Mouse (Mus musculus) myocyte (in vitro differentiated cells): ENCODE data around the gene Smim12. TPM values are rescaled to one million over a fixed set of nuclear protein-coding genes. Genes with fewer than 3 reads are reported as not detected.

Experiments
- H3K27me3 ChIP-seq: one replicate; pipeline ENCODE4 v1.6.1; 2011; ENCODE audit not compliant: control insufficient read depth, insufficient read depth, insufficient read length
- H3K36me3 ChIP-seq: one replicate; pipeline ENCODE4 v1.6.1; 2011; ENCODE audit not compliant: control insufficient read depth, insufficient read depth
- H3K4me2 ChIP-seq: one replicate; pipeline ENCODE4 v1.6.1; 2011; ENCODE audit warnings: low read depth, control low read depth
- H3K4me3 ChIP-seq: one replicate; pipeline ENCODE4 v1.5.1; 2011; ENCODE audit warnings: mild to moderate bottlenecking, control low read depth, moderate library complexity
- H3K79me2 ChIP-seq: one replicate; pipeline ENCODE4 v1.6.1; 2011; ENCODE audit not compliant: control insufficient read depth, insufficient read depth
- H3ac ChIP-seq: one replicate; pipeline ENCODE4 v1.6.1; 2011; ENCODE audit not compliant: control insufficient read depth, insufficient read length
- CEBPB ChIP-seq: IDR thresholded peaks from 2 replicates; pipeline ENCODE4 v1.6.1; 2011; ENCODE audit warnings: mild to moderate bottlenecking, moderate library complexity; ENCODE audit not compliant: poor library complexity, insufficient read depth, severe bottlenecking
- E2F4 ChIP-seq: IDR thresholded peaks from one replicate; pipeline ENCODE4 v1.6.1; 2011; ENCODE audit warnings: mild to moderate bottlenecking, control low read depth, moderate library complexity; ENCODE audit not compliant: insufficient read depth
- MAX ChIP-seq: IDR thresholded peaks from one replicate; pipeline ENCODE4 v1.6.1; 2011; ENCODE audit warnings: low read depth, mild to moderate bottlenecking, control low read depth
- MYOD1 ChIP-seq, 3 experiments: IDR thresholded peaks; one replicate each; pipeline ENCODE4 v1.6.1; 2011; ENCODE audit warnings: control low read depth in 2 of 3, low read depth in 2 of 3, mild to moderate bottlenecking in 2 of 3, moderate library complexity in 1 of 3; ENCODE audit not compliant: insufficient read length in 2 of 3, control insufficient read depth in 1 of 3
- MYOG ChIP-seq, 3 experiments: IDR thresholded peaks; one replicate each; pipeline ENCODE4 v1.6.1; 2011; ENCODE audit warnings: control low read depth in 2 of 3, low read depth in 2 of 3, mild to moderate bottlenecking in 2 of 3; ENCODE audit not compliant: insufficient read length in 2 of 3, control insufficient read depth in 1 of 3, insufficient read depth in 1 of 3
- POLR2A ChIP-seq: IDR thresholded peaks from one replicate; pipeline ENCODE4 v1.6.1; 2011; ENCODE audit warnings: low read depth, mild to moderate bottlenecking, control low read depth, moderate library complexity; ENCODE audit not compliant: insufficient read length
- POLR2AphosphoS2 ChIP-seq: IDR thresholded peaks from one replicate; pipeline ENCODE4 v1.6.1; 2011; ENCODE audit warnings: low read depth, control low read depth; ENCODE audit not compliant: insufficient read length
- REST ChIP-seq: IDR thresholded peaks from one replicate; pipeline ENCODE4 v1.6.1; 2011; ENCODE audit warnings: mild to moderate bottlenecking, control low read depth, moderate library complexity; ENCODE audit not compliant: insufficient read depth, insufficient read length
- SRF ChIP-seq: IDR thresholded peaks from one replicate; pipeline ENCODE4 v1.6.1; 2011; ENCODE audit warnings: low read depth; ENCODE audit not compliant: control insufficient read depth, insufficient read length
- TCF12 ChIP-seq: IDR thresholded peaks from one replicate; pipeline ENCODE4 v1.6.1; 2011; ENCODE audit warnings: mild to moderate bottlenecking, control low read depth; ENCODE audit not compliant: poor library complexity, insufficient read depth, severe bottlenecking
- TCF3 ChIP-seq: IDR thresholded peaks from one replicate; pipeline ENCODE4 v1.6.1; 2011; ENCODE audit warnings: low read depth, control low read depth; ENCODE audit not compliant: insufficient read length
- USF1 ChIP-seq: IDR thresholded peaks from one replicate; pipeline ENCODE4 v1.6.1; 2011; ENCODE audit warnings: low read depth, mild to moderate bottlenecking, control low read depth, moderate library complexity
- polyA plus RNA-seq: library from polyadenylated mRNA; unstranded; fragments of >200 nt; fragmentation: generic; extraction: Trizol; gene quantifications from one replicate; pipeline ENCODE4 v1.2.1, GENCODE M21; 2012; ENCODE audit warnings: missing spikeins

Smim12 gene
- 64.4 TPM for polyA plus RNA-seq

DNA sequence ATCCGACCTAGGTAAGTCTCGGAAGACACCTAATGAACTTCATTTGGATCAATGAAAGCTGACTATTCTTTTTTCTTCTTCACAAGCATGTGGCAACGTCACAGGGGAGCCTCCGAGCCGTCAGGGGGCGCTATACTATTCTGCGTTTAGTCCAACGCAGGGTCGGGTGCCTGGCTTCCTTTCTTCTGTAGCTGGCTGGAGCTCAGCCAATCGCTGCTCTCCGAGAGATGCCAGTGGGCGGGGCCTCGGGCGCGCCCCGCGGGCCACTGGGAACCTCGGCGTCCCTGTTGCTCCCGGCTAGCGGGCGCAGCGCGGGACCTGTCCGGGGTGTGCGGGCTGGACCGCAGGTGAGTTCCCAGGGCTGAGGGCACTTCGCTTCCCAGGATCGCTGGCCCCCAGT lies at the start of gene Smim12:
Gene Smim12 (plus strand): TSS at position 233 of the 400 bp plus-strand sequence.
- Histone ChIP-seq H3K36me3 (no peaks in the 10 kb centered on the region), H3K79me2 (peaks cover 11% of the 10 kb centered on the region), H3ac (peak within 1 kb of the TSS; percentile 42), H3K4me3 (peak within 1 kb of the TSS; percentile 70), H3K27me3 (no peaks in the 10 kb centered on the region), H3K4me2 (peak within 1 kb of the TSS; percentile 96)
- TF ChIP-seq E2F4 (no peak), SRF (peak; percentile 28), POLR2AphosphoS2 (peak; percentile 93), MYOG (IDR thresholded peaks at IDR 0.05; ENCODE audit: control insufficient read depth in 1 of 3, insufficient read depth in 1 of 3, insufficient read length in 2 of 3, low read depth in 2 of 3) (peak in 1 of 3 experiments; percentile 4), MYOD1 (IDR thresholded peaks at IDR 0.05; ENCODE audit: control insufficient read depth in 1 of 3, insufficient read length in 2 of 3, low read depth in 2 of 3) (no peak), REST (no peak), MAX (no peak), POLR2A (peak; percentile 97)

DNA sequence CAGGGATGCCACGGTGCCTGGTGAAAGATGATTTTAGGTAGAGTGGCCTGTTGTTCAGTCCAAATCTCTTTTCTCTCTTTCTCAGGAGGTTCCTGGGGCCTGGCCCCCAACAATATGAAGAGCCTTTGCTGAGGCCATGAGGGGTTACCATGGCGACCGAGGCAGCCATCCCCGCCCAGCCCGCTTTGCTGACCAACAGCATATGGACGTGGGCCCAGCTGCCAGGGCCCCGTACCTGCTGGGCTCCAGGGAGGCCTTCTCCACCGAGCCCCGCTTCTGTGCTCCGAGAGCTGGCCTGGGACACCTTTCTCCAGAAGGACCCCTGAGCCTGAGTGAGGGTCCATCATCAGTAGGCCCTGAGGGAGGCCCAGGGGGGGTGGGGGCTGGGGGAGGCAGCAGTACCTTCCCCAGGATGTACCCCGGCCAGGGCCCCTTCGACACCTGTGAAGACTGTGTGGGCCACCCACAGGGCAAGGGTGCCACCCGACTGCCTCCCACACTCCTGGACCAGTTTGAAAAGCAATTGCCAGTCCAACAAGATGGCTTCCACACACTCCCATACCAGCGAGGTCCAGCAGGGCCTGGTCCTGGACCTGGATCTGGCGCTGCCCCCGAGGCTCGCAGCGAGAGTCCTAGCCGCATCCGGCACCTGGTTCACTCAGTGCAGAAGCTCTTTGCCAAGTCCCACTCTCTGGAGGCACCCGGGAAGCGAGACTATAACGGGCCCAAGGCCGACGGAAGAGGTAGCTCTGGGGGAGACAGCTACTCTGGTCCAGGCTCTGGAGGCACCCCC lies 48.9 kb upstream of the Smim12 start:
- Histone ChIP-seq H3K4me2 (no peak overlapping the region), H3K27me3 (peaks cover 22% of the 10 kb centered on the region), H3ac (no peak overlapping the region), H3K36me3 (no peaks in the 10 kb centered on the region), H3K79me2 (no peaks in the 10 kb centered on the region), H3K4me3 (no peak overlapping the region)
- TF ChIP-seq TCF12, result no peak
- TF ChIP-seq CEBPB, result no peak
- no peak for TF ChIP-seq POLR2AphosphoS2
- no peak for TF ChIP-seq MYOD1 (IDR thresholded peaks at IDR 0.05; ENCODE audit: control insufficient read depth in 1 of 3, insufficient read length in 2 of 3, low read depth in 2 of 3)
- no peak for TF ChIP-seq REST
- no peak for TF ChIP-seq TCF3
- no peak for TF ChIP-seq MAX
- TF ChIP-seq E2F4, result no peak
- no peak for TF ChIP-seq USF1
- no peak for TF ChIP-seq MYOG (IDR thresholded peaks at IDR 0.05; ENCODE audit: control insufficient read depth in 1 of 3, insufficient read depth in 1 of 3, insufficient read length in 2 of 3, low read depth in 2 of 3)
- TF ChIP-seq SRF, result no peak
- TF ChIP-seq POLR2A, result no peak

DNA sequence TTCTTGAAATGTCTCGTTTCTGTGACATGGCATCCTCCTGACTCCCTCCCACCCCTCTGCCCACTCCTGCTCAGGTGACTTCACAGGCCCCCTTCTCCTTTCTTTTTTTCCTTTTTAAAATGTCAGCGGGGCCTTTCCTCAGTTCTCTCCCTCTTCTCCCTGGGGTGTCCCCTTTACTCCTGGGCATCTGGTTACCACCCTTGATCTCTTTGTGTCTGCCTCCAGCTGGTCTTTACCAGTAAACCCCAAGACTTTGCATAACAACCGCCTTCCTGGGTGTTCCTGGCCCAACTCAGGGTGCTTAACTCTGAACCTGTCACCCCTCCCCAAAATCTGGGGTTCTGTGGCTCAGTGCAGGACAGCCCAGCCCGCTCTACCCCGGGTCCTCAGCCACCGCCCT lies 45.0 kb upstream of the Smim12 start:
- H3K4me2 ChIP-seq, result no peak overlapping the region
- no peaks in the 10 kb centered on the region for H3K36me3 ChIP-seq
- H3K27me3 ChIP-seq, result peaks cover 19% of the 10 kb centered on the region
- H3K79me2 ChIP-seq, result no peaks in the 10 kb centered on the region
- no peak overlapping the region for H3K4me3 ChIP-seq
- TF ChIP-seq CEBPB (no peak), TCF3 (no peak), MYOG (IDR thresholded peaks at IDR 0.05; ENCODE audit: control insufficient read depth in 1 of 3, insufficient read depth in 1 of 3, insufficient read length in 2 of 3, low read depth in 2 of 3) (no peak), USF1 (no peak), E2F4 (no peak), SRF (no peak), MYOD1 (IDR thresholded peaks at IDR 0.05; ENCODE audit: control insufficient read depth in 1 of 3, insufficient read length in 2 of 3, low read depth in 2 of 3) (no peak), REST (no peak), POLR2AphosphoS2 (no peak), MAX (no peak), TCF12 (no peak), POLR2A (no peak)
- no peak overlapping the region for H3ac ChIP-seq

DNA sequence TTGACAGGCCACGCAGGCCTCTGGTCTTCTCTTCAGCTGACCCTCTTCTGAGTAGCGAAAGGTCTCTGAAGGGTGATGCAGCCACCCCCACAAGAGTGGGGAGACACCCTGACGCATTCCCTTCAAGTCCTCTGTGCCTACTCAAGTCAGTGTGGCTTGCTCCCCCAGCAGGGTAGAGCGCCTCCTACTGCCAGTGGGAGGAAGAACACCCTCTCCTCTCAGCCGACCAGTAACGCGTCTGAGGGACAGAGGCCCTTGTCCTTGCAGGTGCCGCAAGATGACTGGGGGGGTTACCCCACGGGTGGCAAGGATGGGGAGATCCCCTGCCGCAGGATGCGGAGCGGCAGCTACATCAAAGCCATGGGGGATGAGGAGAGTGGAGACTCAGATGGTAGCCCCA lies 44.2 kb upstream of the Smim12 start:
- Histone ChIP-seq H3K27me3 (peaks cover 15% of the 10 kb centered on the region), H3K79me2 (no peaks in the 10 kb centered on the region), H3K4me2 (no peak overlapping the region), H3K4me3 (no peak overlapping the region), H3ac (no peak overlapping the region), H3K36me3 (no peaks in the 10 kb centered on the region)
- TF ChIP-seq POLR2A, result no peak
- no peak for TF ChIP-seq SRF
- no peak for TF ChIP-seq TCF3
- TF ChIP-seq E2F4, result no peak
- no peak for TF ChIP-seq POLR2AphosphoS2
- TF ChIP-seq MYOD1 (IDR thresholded peaks at IDR 0.05; ENCODE audit: control insufficient read depth in 1 of 3, insufficient read length in 2 of 3, low read depth in 2 of 3), result no peak
- no peak for TF ChIP-seq MAX
- no peak for TF ChIP-seq MYOG (IDR thresholded peaks at IDR 0.05; ENCODE audit: control insufficient read depth in 1 of 3, insufficient read depth in 1 of 3, insufficient read length in 2 of 3, low read depth in 2 of 3)
- no peak for TF ChIP-seq USF1
- no peak for TF ChIP-seq REST
- no peak for TF ChIP-seq TCF12
- no peak for TF ChIP-seq CEBPB
